Mouse (Mus musculus): ENCODE measurements around the gene Vps33b. TPM values are rescaled to one million over a fixed set of nuclear protein-coding genes. Genes with fewer than 3 reads are reported as not detected.
A peak's percentile ranks its signal among the peaks of the same experiment; 100 is the strongest.

Gene Vps33b
- polyA plus RNA-seq, 1 experiment from 2014 or later = 11.4 TPM

DNA sequence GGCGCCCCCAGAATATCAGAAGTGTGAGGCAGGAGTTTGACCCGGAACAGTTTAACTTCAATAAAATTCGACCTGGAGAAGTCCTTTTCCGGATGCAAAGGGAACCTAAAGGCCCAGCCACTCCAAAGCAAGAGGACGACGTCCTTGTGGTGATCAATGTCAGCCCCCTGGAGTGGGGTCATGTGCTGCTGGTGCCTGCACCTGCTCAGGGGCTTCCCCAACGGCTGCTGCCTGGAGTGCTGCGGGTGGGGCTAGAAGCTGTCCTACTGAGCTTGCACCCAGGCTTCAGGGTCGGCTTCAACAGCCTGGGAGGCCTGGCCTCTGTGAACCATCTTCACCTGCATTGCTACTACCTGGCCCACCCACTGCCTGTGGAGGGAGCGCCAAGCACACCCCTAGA is 30.9 kb upstream of the Vps33b start:
- H3K36me3 ChIP-seq (ENCODE audit: control insufficient read depth, insufficient read depth, low read length) = peaks cover 13% of the 10 kb centered on the region
- no peak overlapping the region for H3K27ac ChIP-seq (ENCODE audit: low read depth)
- H3K4me2 ChIP-seq (ENCODE audit: low read length) = no peak overlapping the region
- H3K4me1 ChIP-seq (replicated peaks; ENCODE audit: control insufficient read depth, insufficient read depth, low read length) = peaks cover 7% of the 10 kb centered on the region; the same call in 1 of the 2 replicates
- DNase-seq (ENCODE audit: low spot score) = no peak
- no peaks in the 10 kb centered on the region for H3K27me3 ChIP-seq (replicated peaks; ENCODE audit: control insufficient read depth, insufficient read depth, low read length)
- no peak overlapping the region for H3K9ac ChIP-seq (ENCODE audit: low read length)
- ATAC-seq (replicated peaks; ENCODE audit: low FRiP score, low TSS enrichment, low read depth) = no peak
- WGBS = 91% methylated on average over 10 of the region's 10 CpGs
- H3K4me3 ChIP-seq (ENCODE audit: low read depth, low read length) = no peak overlapping the region
- H3K9me3 ChIP-seq (ENCODE audit: control insufficient read depth, low read length) = no peaks in the 10 kb centered on the region

DNA sequence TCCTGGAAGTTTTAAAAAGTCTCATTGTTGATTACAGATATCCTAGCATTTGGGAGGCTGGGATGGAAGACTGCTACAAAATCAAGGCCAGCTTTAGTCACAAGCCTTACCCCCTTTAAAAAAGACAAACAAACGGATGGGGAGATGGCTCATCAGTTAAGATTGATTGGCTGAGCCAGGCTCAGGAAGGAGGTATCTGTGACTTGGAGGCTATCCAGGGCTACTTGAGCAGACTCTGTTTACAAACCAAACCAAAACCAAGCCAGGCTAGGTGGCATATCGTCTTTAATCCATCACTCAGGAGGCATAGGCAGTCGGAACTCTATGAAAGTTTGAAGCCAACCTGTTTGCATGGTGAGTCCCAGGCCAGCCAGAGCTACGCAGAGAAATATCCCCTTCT is 27.8 kb upstream of the Vps33b start:
- Histone ChIP-seq H3K27ac (ENCODE audit: low read depth) (0 out of 2 replicates have a peak overlapping the region, but pooled peaks have one; percentile 4), H3K9ac (ENCODE audit: low read length) (no peak overlapping the region)

DNA sequence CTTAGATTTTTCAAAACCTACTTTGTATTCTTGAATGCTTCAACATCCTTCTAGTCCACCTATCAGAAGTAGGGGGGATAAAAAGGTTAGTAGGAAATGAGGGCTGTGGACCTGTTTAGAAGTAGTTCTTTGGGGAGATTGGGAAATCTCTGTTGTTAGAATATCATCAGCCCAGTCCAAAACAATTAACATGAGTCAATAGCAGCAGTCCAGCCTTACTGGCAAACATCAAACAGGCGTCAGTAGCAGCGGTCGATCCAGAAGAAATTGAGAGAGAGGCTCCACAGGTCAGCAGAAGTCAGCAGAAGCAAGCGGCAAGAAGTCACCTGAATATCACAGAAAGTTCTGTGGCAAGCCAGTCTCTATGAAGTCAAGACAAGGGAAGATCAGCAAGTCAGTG is 24.6 kb upstream of the Vps33b start:
- H3K27me3 ChIP-seq (replicated peaks; ENCODE audit: control insufficient read depth, insufficient read depth, low read length) = no peaks in the 10 kb centered on the region
- no peaks in the 10 kb centered on the region for H3K36me3 ChIP-seq (ENCODE audit: control insufficient read depth, insufficient read depth, low read length)
- ATAC-seq (replicated peaks; ENCODE audit: low FRiP score, low TSS enrichment, low read depth) (no peak), DNase-seq (ENCODE audit: low spot score) (no peak)
- H3K4me2 ChIP-seq (ENCODE audit: low read length) = no peak overlapping the region
- no peak overlapping the region for H3K4me3 ChIP-seq (ENCODE audit: low read depth, low read length)
- no peaks in the 10 kb centered on the region for H3K9me3 ChIP-seq (ENCODE audit: control insufficient read depth, low read length)
- no peak overlapping the region for H3K27ac ChIP-seq (ENCODE audit: low read depth)
- 91% methylated on average over 4 of the region's 4 CpGs for WGBS
- peaks cover 3% of the 10 kb centered on the region; the same call in 1 of the 2 replicates for H3K4me1 ChIP-seq (replicated peaks; ENCODE audit: control insufficient read depth, insufficient read depth, low read length)
- no peak overlapping the region for H3K9ac ChIP-seq (ENCODE audit: low read length)

More for the DNA sequence above, 27.8 kb upstream of the Vps33b start:
- ATAC-seq (replicated peaks; ENCODE audit: low FRiP score, low TSS enrichment, low read depth) = no peak
- Histone ChIP-seq H3K27me3 (replicated peaks; ENCODE audit: control insufficient read depth, insufficient read depth, low read length) (no peaks in the 10 kb centered on the region), H3K4me2 (ENCODE audit: low read length) (no peak overlapping the region), H3K36me3 (ENCODE audit: control insufficient read depth, insufficient read depth, low read length) (peaks cover 13% of the 10 kb centered on the region), H3K4me1 (replicated peaks; ENCODE audit: control insufficient read depth, insufficient read depth, low read length) (0 out of 2 replicates have a peak, but pooled peaks cover 3% of the 10 kb centered on the region), H3K4me3 (ENCODE audit: low read depth, low read length) (no peak overlapping the region), H3K9me3 (ENCODE audit: control insufficient read depth, low read length) (no peaks in the 10 kb centered on the region)
- 59% methylated on average over 4 of the region's 4 CpGs for WGBS
- no peak for DNase-seq (ENCODE audit: low spot score)

DNA sequence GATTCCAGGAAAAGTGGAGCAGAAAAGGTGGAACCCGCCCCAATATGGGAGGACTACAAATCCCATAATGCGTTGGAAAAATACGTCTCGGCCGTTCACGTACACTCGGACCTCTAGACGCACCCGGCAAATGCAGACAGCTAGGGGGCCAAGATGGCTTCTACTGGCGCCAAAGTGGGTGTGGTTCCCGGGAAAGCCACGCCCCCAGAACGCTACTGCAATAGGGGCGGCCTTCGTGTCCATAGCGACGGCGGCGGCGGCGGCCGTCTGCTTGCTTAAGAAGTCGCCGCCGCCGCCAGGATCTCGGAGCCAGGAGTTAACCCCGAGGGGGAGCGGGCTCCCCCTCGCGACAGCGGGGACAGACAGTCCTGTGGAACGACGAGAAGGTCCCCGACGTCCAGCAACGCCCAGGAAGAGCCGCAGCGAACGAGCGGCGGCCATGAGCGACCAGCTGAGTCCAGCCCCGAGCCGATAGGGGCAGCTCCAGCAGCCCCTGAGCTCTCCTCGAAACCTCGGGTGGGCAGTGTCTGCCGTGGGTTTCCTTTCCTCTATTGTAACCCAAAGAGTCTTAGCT is 23.2 kb upstream of the Vps33b start, which contains the start of gene Ttll13:
Gene Ttll13 (plus strand): TSS at position 229 of the 574 bp plus-strand sequence.
- ATAC-seq (replicated peaks; ENCODE audit: low FRiP score, low TSS enrichment, low read depth) = peak; percentile 96
- under 1% methylated on average over 48 of the region's 48 CpGs for WGBS

DNA sequence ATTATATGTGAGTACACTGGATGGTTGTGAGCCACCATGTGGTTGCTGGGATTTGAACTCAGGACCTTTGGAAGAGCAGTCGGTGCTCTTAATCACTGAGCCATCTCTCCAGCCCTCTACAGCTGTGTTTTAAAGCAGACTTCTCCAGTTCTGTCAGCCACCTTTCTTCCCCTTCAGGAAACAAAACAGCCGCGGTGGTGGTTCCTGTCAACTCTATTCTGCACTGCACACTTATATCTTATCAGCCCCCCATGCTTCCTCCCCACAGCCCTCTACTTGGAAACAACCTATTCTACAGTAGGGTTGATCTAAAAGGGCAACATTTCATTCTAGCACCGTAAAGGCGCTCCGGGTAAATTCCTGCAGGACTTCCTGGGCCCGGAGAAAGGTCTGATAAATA is 22.6 kb upstream of the Vps33b start:
- 30% methylated on average over 7 of the region's 7 CpGs for WGBS

More for the DNA sequence above, 23.2 kb upstream of the Vps33b start, which contains the start of gene Ttll13:
- peak within 1 kb of the TSS; percentile 50 for H3K9ac ChIP-seq (ENCODE audit: low read length)
- peak within 1 kb of the TSS; percentile 58 for H3K4me2 ChIP-seq (ENCODE audit: low read length)
- H3K27ac ChIP-seq (ENCODE audit: low read depth) = peak within 1 kb of the TSS; percentile 65
- H3K36me3 ChIP-seq (ENCODE audit: control insufficient read depth, insufficient read depth, low read length) = no peaks in the 10 kb centered on the region
- H3K27me3 ChIP-seq (replicated peaks; ENCODE audit: control insufficient read depth, insufficient read depth, low read length) = no peaks in the 10 kb centered on the region
- peaks cover 3% of the 10 kb centered on the region; the same call in 1 of the 2 replicates for H3K4me1 ChIP-seq (replicated peaks; ENCODE audit: control insufficient read depth, insufficient read depth, low read length)
- H3K4me3 ChIP-seq (ENCODE audit: low read depth, low read length) = peak within 1 kb of the TSS; percentile 52
- no peaks in the 10 kb centered on the region for H3K9me3 ChIP-seq (ENCODE audit: control insufficient read depth, low read length)
- peak; percentile 97 for DNase-seq (ENCODE audit: low spot score)

DNA sequence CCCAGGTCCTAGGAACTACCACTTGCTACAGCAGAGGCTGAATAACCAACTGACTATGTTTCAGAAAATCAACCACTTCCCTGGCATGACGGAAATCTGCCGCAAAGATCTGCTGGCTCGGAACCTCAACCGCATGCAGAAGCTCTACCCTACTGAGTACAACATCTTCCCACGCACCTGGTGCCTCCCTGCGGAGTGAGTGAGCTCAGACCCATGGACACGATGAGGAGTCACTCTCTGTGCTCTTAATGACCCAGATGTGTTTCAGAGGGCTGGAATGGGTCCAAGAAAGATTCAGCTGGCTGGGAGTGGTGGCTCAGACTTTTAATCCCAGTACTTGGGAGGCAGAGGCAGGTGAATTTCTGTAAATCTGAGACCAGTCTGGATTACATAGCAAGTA is 17.0 kb upstream of the Vps33b start:
- Histone ChIP-seq H3K9me3 (ENCODE audit: control insufficient read depth, low read length) (no peaks in the 10 kb centered on the region), H3K9ac (ENCODE audit: low read length) (no peak overlapping the region), H3K27me3 (replicated peaks; ENCODE audit: control insufficient read depth, insufficient read depth, low read length) (no peaks in the 10 kb centered on the region), H3K27ac (ENCODE audit: low read depth) (no peak overlapping the region), H3K4me3 (ENCODE audit: low read depth, low read length) (no peak overlapping the region), H3K4me1 (replicated peaks; ENCODE audit: control insufficient read depth, insufficient read depth, low read length) (no peaks in the 10 kb centered on the region), H3K36me3 (ENCODE audit: control insufficient read depth, insufficient read depth, low read length) (no peaks in the 10 kb centered on the region), H3K4me2 (ENCODE audit: low read length) (no peak overlapping the region)
- no peak for ATAC-seq (replicated peaks; ENCODE audit: low FRiP score, low TSS enrichment, low read depth)
- WGBS = 77% methylated on average over 7 of the region's 7 CpGs
- no peak for DNase-seq (ENCODE audit: low spot score)

More for the DNA sequence above, 22.6 kb upstream of the Vps33b start:
- H3K4me3 ChIP-seq (ENCODE audit: low read depth, low read length) = peak overlapping the region; percentile 52
- no peak overlapping the region for H3K27ac ChIP-seq (ENCODE audit: low read depth)
- no peak overlapping the region for H3K9ac ChIP-seq (ENCODE audit: low read length)
- H3K4me1 ChIP-seq (replicated peaks; ENCODE audit: control insufficient read depth, insufficient read depth, low read length) = peaks cover 3% of the 10 kb centered on the region; the same call in 1 of the 2 replicates
- DNase-seq (ENCODE audit: low spot score) (no peak), ATAC-seq (replicated peaks; ENCODE audit: low FRiP score, low TSS enrichment, low read depth) (no peak)
- H3K36me3 ChIP-seq (ENCODE audit: control insufficient read depth, insufficient read depth, low read length) = no peaks in the 10 kb centered on the region
- H3K27me3 ChIP-seq (replicated peaks; ENCODE audit: control insufficient read depth, insufficient read depth, low read length) = no peaks in the 10 kb centered on the region
- H3K9me3 ChIP-seq (ENCODE audit: control insufficient read depth, low read length) = no peaks in the 10 kb centered on the region
- peak overlapping the region; percentile 58 for H3K4me2 ChIP-seq (ENCODE audit: low read length)

DNA sequence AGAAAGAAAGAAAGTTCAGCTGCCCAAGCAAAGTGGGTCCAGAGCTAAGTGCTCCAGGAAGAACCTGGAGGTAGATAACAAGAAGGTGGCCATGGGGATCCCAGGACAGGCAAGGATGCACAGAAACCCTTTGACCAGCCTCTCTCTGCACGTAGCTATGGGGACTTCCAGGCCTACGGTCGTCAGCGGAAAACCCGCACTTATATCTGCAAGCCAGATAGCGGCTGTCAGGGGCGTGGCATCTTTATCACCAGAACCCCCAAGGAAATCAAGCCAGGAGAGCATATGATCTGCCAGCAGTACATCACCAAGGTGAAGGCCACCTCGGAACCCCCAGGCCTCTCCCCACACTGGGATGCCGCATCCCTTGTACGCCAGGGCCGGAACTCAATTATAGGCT is 16.6 kb upstream of the Vps33b start:
- Histone ChIP-seq H3K4me1 (replicated peaks; ENCODE audit: control insufficient read depth, insufficient read depth, low read length) (no peaks in the 10 kb centered on the region), H3K9me3 (ENCODE audit: control insufficient read depth, low read length) (no peaks in the 10 kb centered on the region), H3K36me3 (ENCODE audit: control insufficient read depth, insufficient read depth, low read length) (no peaks in the 10 kb centered on the region), H3K4me2 (ENCODE audit: low read length) (no peak overlapping the region), H3K27ac (ENCODE audit: low read depth) (no peak overlapping the region), H3K27me3 (replicated peaks; ENCODE audit: control insufficient read depth, insufficient read depth, low read length) (no peaks in the 10 kb centered on the region), H3K9ac (ENCODE audit: low read length) (no peak overlapping the region), H3K4me3 (ENCODE audit: low read depth, low read length) (no peak overlapping the region)
- WGBS = 78% methylated on average over 11 of the region's 11 CpGs
- DNase-seq (ENCODE audit: low spot score) = no peak
- no peak for ATAC-seq (replicated peaks; ENCODE audit: low FRiP score, low TSS enrichment, low read depth)

DNA sequence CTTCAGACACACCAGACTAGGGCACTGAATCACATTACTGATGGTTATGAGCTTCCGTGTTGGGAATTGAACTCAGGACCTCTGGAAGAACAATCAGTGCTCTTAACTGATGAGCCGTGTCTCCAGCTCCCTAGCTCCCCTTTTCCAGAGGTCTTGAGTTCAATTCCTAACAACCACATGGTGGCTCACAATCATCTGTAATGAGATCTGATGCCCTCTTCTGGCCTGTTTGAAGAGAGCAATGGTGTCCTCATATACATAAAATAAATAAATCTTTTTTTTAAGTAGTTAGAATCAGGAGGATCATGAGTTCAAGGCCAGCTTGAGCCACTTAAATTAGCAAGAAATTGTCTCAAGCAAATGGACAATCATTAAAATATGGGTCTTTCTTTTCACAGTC is 13.5 kb upstream of the Vps33b start:
- H3K4me3 ChIP-seq (ENCODE audit: low read depth, low read length) = no peak overlapping the region

DNA sequence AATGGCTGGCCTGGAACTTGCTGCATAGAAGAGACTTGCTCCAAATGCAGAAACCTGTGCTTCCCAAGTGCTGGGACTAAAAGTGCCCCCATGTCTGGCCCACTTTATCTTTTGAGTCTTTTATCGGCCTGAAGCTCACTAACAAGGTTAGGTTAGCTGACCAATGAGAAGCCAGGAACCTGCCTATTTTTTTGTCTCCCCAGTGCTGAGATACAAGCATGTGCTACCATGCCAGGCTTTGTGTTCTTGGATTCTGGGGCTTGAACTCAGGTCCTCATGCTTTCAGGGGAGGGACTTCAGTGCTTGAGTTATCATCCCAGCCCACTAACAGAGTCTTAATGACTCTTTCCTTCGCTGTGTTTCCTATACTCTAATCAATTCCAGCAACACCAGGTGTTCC is 11.7 kb upstream of the Vps33b start:
- Histone ChIP-seq H3K9me3 (ENCODE audit: control insufficient read depth, low read length) (no peaks in the 10 kb centered on the region), H3K4me2 (ENCODE audit: low read length) (no peak overlapping the region), H3K27ac (ENCODE audit: low read depth) (no peak overlapping the region), H3K27me3 (replicated peaks; ENCODE audit: control insufficient read depth, insufficient read depth, low read length) (no peaks in the 10 kb centered on the region; the same call in 1 of the 2 replicates), H3K4me1 (replicated peaks; ENCODE audit: control insufficient read depth, insufficient read depth, low read length) (peaks cover 8% of the 10 kb centered on the region; the same call in 1 of the 2 replicates), H3K9ac (ENCODE audit: low read length) (no peak overlapping the region), H3K4me3 (ENCODE audit: low read depth, low read length) (no peak overlapping the region), H3K36me3 (ENCODE audit: control insufficient read depth, insufficient read depth, low read length) (no peaks in the 10 kb centered on the region)
- ATAC-seq (replicated peaks; ENCODE audit: low FRiP score, low TSS enrichment, low read depth) (no peak), DNase-seq (ENCODE audit: low spot score) (no peak)
- WGBS = 72% methylated on average over 2 of the region's 2 CpGs

More for the DNA sequence above, 13.5 kb upstream of the Vps33b start:
- H3K4me1 ChIP-seq (replicated peaks; ENCODE audit: control insufficient read depth, insufficient read depth, low read length) = no peaks in the 10 kb centered on the region
- no peak overlapping the region for H3K27ac ChIP-seq (ENCODE audit: low read depth)
- DNase-seq (ENCODE audit: low spot score) (no peak), ATAC-seq (replicated peaks; ENCODE audit: low FRiP score, low TSS enrichment, low read depth) (no peak)
- H3K36me3 ChIP-seq (ENCODE audit: control insufficient read depth, insufficient read depth, low read length) = no peaks in the 10 kb centered on the region
- no peaks in the 10 kb centered on the region; the same call in 1 of the 2 replicates for H3K27me3 ChIP-seq (replicated peaks; ENCODE audit: control insufficient read depth, insufficient read depth, low read length)
- 77% methylated on average over 2 of the region's 2 CpGs for WGBS
- no peak overlapping the region for H3K9ac ChIP-seq (ENCODE audit: low read length)
- no peaks in the 10 kb centered on the region for H3K9me3 ChIP-seq (ENCODE audit: control insufficient read depth, low read length)
- H3K4me2 ChIP-seq (ENCODE audit: low read length) = no peak overlapping the region
